Mouse (Mus musculus): ENCODE data around the gene Ncl. TPM values are rescaled to one million over a fixed set of nuclear protein-coding genes. Genes with fewer than 3 reads are reported as not detected.
"Not testable (repeated sequence)": the region's sequence is repeated elsewhere in the genome, so short reads cannot be mapped to it uniquely, and the experiment has no call there.

Ncl gene
- polyA plus RNA-seq, 1 experiment from 2014 or later = 901 TPM

DNA sequence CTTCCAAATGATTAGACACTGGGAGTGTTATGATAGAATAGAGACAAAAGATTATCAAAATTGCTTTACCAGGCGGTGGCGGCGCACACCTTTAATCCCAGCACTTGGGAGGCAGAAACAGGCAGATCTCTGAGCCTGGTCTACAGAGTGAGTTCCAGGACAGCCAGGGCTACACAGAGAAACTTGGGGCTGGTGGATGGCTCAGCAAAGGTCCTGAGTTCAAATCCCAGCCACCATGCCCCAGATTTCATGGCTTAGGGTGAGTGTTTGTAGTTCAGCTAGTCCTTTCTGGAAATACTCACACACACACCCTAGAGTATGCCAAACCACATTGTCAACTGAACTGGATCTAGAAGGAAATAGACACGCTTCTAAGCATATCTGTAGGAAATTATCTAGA, 14.1 kb downstream of the Ncl start:
- Histone ChIP-seq H3K36me3 (ENCODE audit: control insufficient read depth, insufficient read depth, low read length) (peaks cover 22% of the 10 kb centered on the region), H3K4me2 (no peak overlapping the region), H3K27ac (ENCODE audit: low read depth, low read length) (no peak overlapping the region), H3K4me3 (ENCODE audit: low read depth, low read length) (no peak overlapping the region), H3K9me3 (ENCODE audit: control insufficient read depth, low read length) (no peaks in the 10 kb centered on the region), H3K9ac (ENCODE audit: low read depth, low read length) (no peak overlapping the region), H3K27me3 (replicated peaks; ENCODE audit: control insufficient read depth, insufficient read depth, low read length) (no peaks in the 10 kb centered on the region), H3K4me1 (replicated peaks; ENCODE audit: control insufficient read depth, insufficient read depth, low read length) (no peaks in the 10 kb centered on the region)
- 0 out of 2 replicates have a peak, but pooled peaks have one; percentile 7 for ATAC-seq (replicated peaks; ENCODE audit: low FRiP score)
- WGBS = 76% methylated on average over 4 of the region's 4 CpGs
- DNase-seq (ENCODE audit: low spot score) = no peak

DNA sequence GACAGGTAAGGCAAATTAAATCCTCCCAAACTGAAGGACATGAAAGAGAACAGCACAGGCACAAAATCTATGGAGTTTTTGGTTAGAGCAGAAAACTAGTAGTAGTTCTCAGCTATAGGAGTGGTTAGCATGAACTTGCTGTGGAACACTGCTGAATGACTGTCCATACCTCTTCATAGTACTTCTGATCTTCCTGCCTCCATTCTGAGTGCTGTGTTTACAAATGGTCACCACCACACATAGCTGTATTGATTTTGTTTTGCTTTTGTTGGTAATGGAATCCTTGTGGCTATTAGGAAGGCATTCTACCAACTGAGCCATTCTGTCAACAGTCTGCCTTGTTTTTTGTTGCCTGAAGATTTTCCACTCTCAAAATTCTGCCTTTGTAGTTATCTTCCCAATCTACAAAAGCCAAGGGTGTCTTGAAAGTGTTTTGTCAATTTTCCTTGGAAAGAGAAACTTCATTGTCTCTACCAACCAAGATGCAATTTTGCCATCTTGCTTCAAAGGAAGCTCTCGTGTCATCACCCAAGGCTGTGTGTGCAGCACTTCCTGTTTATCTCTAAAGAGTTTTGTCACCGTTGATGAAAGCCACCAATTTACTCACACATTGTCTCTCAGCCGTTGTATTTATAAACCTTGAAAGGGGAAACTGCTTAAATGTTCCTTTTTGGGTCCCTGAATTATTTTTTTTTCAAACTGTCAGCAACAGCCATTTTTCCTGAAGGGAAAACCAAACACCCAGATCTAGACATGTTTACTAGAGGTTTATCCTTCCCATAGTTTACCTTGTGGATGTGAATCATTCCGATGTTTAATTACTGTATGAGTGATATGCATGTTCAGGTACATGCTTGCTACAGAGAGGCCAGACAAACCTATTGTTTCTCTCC, 15.0 kb downstream of the Ncl start:
- no peak overlapping the region for H3K4me2 ChIP-seq

DNA sequence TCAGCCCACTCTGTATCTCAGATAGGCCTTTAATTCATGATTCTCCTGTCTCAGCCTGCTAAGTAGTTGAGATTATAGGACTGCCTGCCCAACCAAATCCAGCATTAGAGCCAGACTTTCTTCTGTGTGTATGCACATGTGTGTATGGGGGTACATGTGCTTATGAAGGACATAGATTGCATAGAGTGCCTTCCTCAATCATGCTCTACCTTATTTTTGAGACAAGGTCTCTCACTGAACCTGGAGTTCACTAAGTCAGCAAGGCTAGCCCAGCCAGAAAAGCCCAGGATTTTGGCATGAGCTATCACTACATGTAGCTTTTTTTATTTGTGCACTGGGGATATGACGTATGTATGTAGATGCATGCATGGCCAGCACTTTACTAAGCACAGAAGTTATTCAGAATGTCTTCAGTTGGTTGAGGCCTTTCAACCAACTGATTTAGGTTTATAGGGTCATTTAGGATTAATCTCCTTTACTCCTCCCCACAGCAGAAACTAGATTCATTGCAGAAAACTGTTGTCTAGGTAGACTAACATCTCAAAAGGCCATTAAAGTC, 16.0 kb downstream of the Ncl start:
- Histone ChIP-seq H3K4me3 (ENCODE audit: low read depth, low read length) (no peak overlapping the region), H3K9ac (ENCODE audit: low read depth, low read length) (no peak overlapping the region), H3K4me1 (replicated peaks; ENCODE audit: control insufficient read depth, insufficient read depth, low read length) (no peaks in the 10 kb centered on the region), H3K4me2 (no peak overlapping the region), H3K27me3 (replicated peaks; ENCODE audit: control insufficient read depth, insufficient read depth, low read length) (no peaks in the 10 kb centered on the region), H3K27ac (ENCODE audit: low read depth, low read length) (no peak overlapping the region), H3K9me3 (ENCODE audit: control insufficient read depth, low read length) (no peaks in the 10 kb centered on the region), H3K36me3 (ENCODE audit: control insufficient read depth, insufficient read depth, low read length) (peaks cover 3% of the 10 kb centered on the region)
- no peak for ATAC-seq (replicated peaks; ENCODE audit: low FRiP score)
- no peak for DNase-seq (ENCODE audit: low spot score)
- WGBS = 91% methylated on average over 1 of the region's 1 CpGs

More for the DNA sequence above, 15.0 kb downstream of the Ncl start:
- DNase-seq (ENCODE audit: low spot score) (no peak), ATAC-seq (replicated peaks; ENCODE audit: low FRiP score) (no peak)
- no peaks in the 10 kb centered on the region for H3K4me1 ChIP-seq (replicated peaks; ENCODE audit: control insufficient read depth, insufficient read depth, low read length)
- H3K9me3 ChIP-seq (ENCODE audit: control insufficient read depth, low read length) = no peaks in the 10 kb centered on the region
- no peak overlapping the region for H3K4me3 ChIP-seq (ENCODE audit: low read depth, low read length)
- no peaks in the 10 kb centered on the region for H3K27me3 ChIP-seq (replicated peaks; ENCODE audit: control insufficient read depth, insufficient read depth, low read length)
- 44% methylated on average over 4 of the region's 4 CpGs for WGBS
- H3K27ac ChIP-seq (ENCODE audit: low read depth, low read length) = peak overlapping the region; percentile 21; the same call in 1 of the 2 replicates
- H3K9ac ChIP-seq (ENCODE audit: low read depth, low read length) = no peak overlapping the region
- peaks cover 14% of the 10 kb centered on the region for H3K36me3 ChIP-seq (ENCODE audit: control insufficient read depth, insufficient read depth, low read length)

DNA sequence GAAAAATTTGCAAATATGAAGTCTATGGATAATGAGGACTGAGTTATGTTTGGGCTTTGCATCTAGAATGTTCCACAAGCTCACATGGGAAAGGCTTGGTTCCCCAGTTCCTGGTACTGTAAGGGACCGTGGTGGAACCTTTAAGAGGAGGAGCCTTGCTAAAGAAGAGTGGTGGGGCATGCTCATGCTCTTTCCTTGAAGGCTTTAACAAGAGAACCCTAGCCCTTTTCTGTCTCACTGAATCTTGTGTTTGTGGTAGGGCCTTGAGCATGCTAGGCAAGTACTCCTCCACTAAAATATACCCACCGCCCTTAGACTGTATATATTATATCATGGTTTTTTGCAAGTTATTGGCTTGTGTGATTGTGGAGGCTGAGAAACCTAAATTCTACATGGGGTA, 16.8 kb downstream of the Ncl start:
- ATAC-seq (replicated peaks; ENCODE audit: low FRiP score) (no peak), DNase-seq (ENCODE audit: low spot score) (no peak)
- Histone ChIP-seq H3K27me3 (replicated peaks; ENCODE audit: control insufficient read depth, insufficient read depth, low read length) (no peaks in the 10 kb centered on the region), H3K9me3 (ENCODE audit: control insufficient read depth, low read length) (no peaks in the 10 kb centered on the region), H3K4me2 (no peak overlapping the region), H3K36me3 (ENCODE audit: control insufficient read depth, insufficient read depth, low read length) (no peaks in the 10 kb centered on the region), H3K4me1 (replicated peaks; ENCODE audit: control insufficient read depth, insufficient read depth, low read length) (no peaks in the 10 kb centered on the region), H3K4me3 (ENCODE audit: low read depth, low read length) (no peak overlapping the region), H3K27ac (ENCODE audit: low read depth, low read length) (no peak overlapping the region), H3K9ac (ENCODE audit: low read depth, low read length) (no peak overlapping the region)
- WGBS = 86% methylated on average over 2 of the region's 2 CpGs

DNA sequence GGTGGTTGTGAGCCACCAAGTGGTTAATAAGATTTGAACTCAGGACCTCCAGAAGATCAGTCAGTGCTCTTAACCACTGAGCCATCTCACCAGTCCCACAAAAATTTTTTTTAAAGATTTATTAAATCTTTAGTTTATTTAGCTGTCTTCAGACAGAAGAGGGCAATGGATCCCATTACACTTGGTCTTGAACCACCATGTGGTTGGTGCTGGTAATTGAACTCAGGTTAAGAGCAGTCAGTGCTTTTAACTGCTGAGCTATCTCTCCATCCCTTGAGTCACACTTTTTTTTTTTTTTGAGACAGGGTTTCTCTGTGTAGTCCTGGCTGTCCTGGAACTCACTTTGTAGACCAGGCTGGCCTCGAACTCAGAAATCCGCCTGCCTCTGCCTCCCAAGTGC, 18.1 kb downstream of the Ncl start:
- not testable (repeated sequence) for H3K27me3 ChIP-seq (replicated peaks; ENCODE audit: control insufficient read depth, insufficient read depth, low read length); H3K36me3 ChIP-seq (ENCODE audit: control insufficient read depth, insufficient read depth, low read length); H3K4me3 ChIP-seq (ENCODE audit: low read depth, low read length); H3K9ac ChIP-seq (ENCODE audit: low read depth, low read length); H3K4me2 ChIP-seq; ATAC-seq (replicated peaks; ENCODE audit: low FRiP score); H3K4me1 ChIP-seq (replicated peaks; ENCODE audit: control insufficient read depth, insufficient read depth, low read length); DNase-seq (ENCODE audit: low spot score); H3K27ac ChIP-seq (ENCODE audit: low read depth, low read length); H3K9me3 ChIP-seq (ENCODE audit: control insufficient read depth, low read length)
- 84% methylated on average over 2 of the region's 2 CpGs for WGBS

DNA sequence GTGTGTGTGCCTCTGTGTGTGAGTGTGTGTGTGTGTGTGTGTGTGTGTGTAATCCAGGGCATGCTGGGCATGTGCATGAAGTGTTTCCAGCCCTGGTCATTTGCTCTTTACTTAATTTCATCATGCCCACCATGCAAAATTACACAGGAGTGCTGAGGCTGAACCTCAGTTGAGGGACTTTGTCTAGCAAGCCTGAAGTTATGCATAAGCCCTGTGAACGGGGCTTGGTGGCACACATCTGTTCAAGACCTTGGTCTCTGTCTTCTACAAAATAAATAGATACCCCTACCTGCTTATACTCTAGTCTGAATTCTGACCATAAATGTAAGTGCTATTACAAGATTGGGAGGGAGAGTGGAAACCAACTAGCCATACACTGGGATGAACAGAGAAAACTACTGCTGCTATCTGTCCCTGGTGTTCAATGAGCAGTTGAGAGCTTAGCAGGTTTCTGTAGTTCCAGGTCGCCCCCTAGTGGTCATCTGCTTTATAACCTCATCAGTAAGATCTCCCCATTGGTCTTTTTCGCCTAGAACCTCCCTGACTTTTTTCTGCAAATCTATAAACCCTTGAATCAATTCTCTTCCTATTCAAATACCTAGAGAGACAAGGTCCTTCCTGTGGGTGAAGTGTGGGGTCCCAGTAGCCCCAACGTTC, 19.9 kb downstream of the Ncl start:
- Histone ChIP-seq H3K4me1 (replicated peaks; ENCODE audit: control insufficient read depth, insufficient read depth, low read length) (no peaks in the 10 kb centered on the region), H3K36me3 (ENCODE audit: control insufficient read depth, insufficient read depth, low read length) (no peaks in the 10 kb centered on the region), H3K4me3 (ENCODE audit: low read depth, low read length) (no peak overlapping the region), H3K27ac (ENCODE audit: low read depth, low read length) (no peak overlapping the region), H3K4me2 (no peak overlapping the region), H3K9ac (ENCODE audit: low read depth, low read length) (no peak overlapping the region), H3K9me3 (ENCODE audit: control insufficient read depth, low read length) (no peaks in the 10 kb centered on the region), H3K27me3 (replicated peaks; ENCODE audit: control insufficient read depth, insufficient read depth, low read length) (no peaks in the 10 kb centered on the region)
- ATAC-seq (replicated peaks; ENCODE audit: low FRiP score) (peak; percentile 74), DNase-seq (ENCODE audit: low spot score) (peak; percentile 58)
- 32% methylated on average over 4 of the region's 4 CpGs for WGBS

DNA sequence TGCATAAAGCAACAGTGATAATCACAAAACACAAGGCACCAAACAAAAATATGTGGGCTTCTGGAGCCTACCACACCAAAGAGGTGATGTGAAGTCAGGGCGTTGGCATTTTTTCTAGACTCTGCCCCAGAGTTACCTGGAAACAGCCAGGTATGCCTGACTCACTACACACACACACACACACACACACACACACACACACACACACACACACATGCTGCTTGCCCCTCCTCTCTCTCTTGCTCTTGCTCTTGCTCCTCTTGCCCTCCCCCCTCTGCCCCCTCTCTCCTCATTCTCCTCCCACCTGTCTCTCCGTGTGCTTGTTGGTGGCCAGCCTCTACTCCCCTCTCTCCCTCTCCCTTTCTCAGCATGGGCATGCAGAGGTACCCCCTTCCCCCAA, 22.9 kb downstream of the Ncl start:
- Histone ChIP-seq H3K4me1 (replicated peaks; ENCODE audit: control insufficient read depth, insufficient read depth, low read length) (no peaks in the 10 kb centered on the region), H3K9me3 (ENCODE audit: control insufficient read depth, low read length) (no peaks in the 10 kb centered on the region), H3K4me3 (ENCODE audit: low read depth, low read length) (no peak overlapping the region), H3K27ac (ENCODE audit: low read depth, low read length) (no peak overlapping the region), H3K27me3 (replicated peaks; ENCODE audit: control insufficient read depth, insufficient read depth, low read length) (no peaks in the 10 kb centered on the region), H3K4me2 (no peak overlapping the region), H3K36me3 (ENCODE audit: control insufficient read depth, insufficient read depth, low read length) (no peaks in the 10 kb centered on the region), H3K9ac (ENCODE audit: low read depth, low read length) (no peak overlapping the region)
- DNase-seq (ENCODE audit: low spot score) (no peak), ATAC-seq (replicated peaks; ENCODE audit: low FRiP score) (no peak)
- WGBS = 48% methylated on average over 2 of the region's 2 CpGs

DNA sequence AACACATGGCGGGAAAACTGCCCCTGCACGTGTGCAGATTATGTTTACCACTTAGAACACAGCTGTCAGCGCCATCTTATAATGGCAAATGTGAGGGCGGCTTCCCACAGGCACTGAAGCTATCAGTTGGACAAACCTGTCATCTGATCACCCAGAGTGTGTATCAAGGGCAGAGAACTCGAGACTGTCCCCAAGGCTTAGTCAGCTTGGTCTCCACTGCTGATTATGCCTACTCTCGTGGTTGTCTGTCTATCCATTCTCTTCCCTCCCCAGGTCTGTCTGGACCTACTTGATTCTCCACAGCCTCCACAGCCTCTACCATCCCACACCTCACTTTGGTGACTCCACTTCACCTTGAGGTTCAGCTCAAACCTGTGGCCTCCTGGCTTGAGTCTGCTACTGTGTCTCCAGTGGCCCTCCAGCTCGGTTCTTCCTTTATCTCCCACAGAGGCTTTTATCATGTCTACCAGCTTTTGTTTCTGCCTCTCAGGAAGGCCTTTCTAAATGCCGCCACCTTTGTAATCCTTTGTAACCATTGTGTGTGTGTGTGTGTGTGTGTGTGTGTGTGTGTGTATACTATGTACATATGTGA, 38.3 kb downstream of the Ncl start:
- H3K27ac ChIP-seq (ENCODE audit: low read depth, low read length) = no peak overlapping the region
- H3K9me3 ChIP-seq (ENCODE audit: control insufficient read depth, low read length) = no peaks in the 10 kb centered on the region
- ATAC-seq (replicated peaks; ENCODE audit: low FRiP score) (no peak; the same call in 1 of the 2 replicates), DNase-seq (ENCODE audit: low spot score) (no peak)
- H3K4me1 ChIP-seq (replicated peaks; ENCODE audit: control insufficient read depth, insufficient read depth, low read length) = no peaks in the 10 kb centered on the region
- 71% methylated on average over 6 of the region's 8 CpGs for WGBS
- H3K36me3 ChIP-seq (ENCODE audit: control insufficient read depth, insufficient read depth, low read length) = no peaks in the 10 kb centered on the region
- no peak overlapping the region for H3K9ac ChIP-seq (ENCODE audit: low read depth, low read length)
- H3K27me3 ChIP-seq (replicated peaks; ENCODE audit: control insufficient read depth, insufficient read depth, low read length) = no peaks in the 10 kb centered on the region
- no peak overlapping the region for H3K4me3 ChIP-seq (ENCODE audit: low read depth, low read length)
- no peak overlapping the region for H3K4me2 ChIP-seq

Measured in liver, embryonic 11.5 days (tissue).